Mouse (Mus musculus) spleen, adult 2 months (tissue): Measurements from ENCODE around the gene Dus2.

Experiments used
- CTCF ChIP-seq: fragments of 200-500 bp; IDR thresholded peaks from 2 replicates; pipeline ENCODE4 v1.5.1; 2011; ENCODE audit warnings: mild to moderate bottlenecking, inconsistent platforms; ENCODE audit not compliant: insufficient read depth, insufficient read length, insufficient replicate concordance; ENCODE audit errors: extremely low read depth
- POLR2A ChIP-seq: fragments of 200-500 bp; IDR thresholded peaks from 2 replicates; pipeline ENCODE4 v1.6.1; 2011; ENCODE audit warnings: low read depth, low read length, inconsistent platforms

GRCm38 (mm10) chr8:105951057-105951659 lies 40.0 kb upstream of the Dus2 start:
- TF ChIP-seq CTCF = no peak
- no peak for TF ChIP-seq POLR2A
